Mouse (Mus musculus) lung, adult 2 months (tissue): ENCODE measurements around the gene Ankmy2.

ENCODE experiments used
- CTCF ChIP-seq: fragments of 200-500 bp; IDR thresholded peaks from 2 replicates; pipeline ENCODE4 v1.5.1; 2011; ENCODE audit warnings: mild to moderate bottlenecking, low read length, control low read depth; ENCODE audit not compliant: insufficient read depth
- POLR2A ChIP-seq: fragments of 200-500 bp; IDR thresholded peaks from 2 replicates; pipeline ENCODE4 v1.6.1; 2011; ENCODE audit warnings: low read depth, mild to moderate bottlenecking, control low read depth, low read length, borderline replicate concordance; ENCODE audit errors: extremely low read depth

DNA sequence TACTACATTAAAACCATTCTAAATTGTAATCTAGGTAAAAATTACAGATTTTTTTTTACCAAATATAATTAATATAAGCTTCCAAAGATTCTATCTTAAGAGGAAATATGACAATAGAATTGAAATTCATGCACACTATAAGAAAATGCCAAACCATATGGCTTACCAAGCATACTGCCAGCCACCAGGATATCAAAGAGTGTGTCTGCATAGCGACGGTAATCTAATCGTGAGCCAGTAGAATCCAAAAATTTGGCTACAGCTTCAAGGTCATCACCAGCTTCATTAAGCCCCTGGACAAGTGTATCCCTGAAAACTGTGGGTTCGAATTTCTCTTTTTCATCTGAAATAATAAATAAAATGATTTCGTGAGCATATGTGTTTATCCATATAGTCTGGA lies 27.1 kb upstream of the Ankmy2 start:
- TF ChIP-seq CTCF (no peak), POLR2A (no peak)
